Mouse (Mus musculus) adrenal gland, adult (tissue): ENCODE measurements at regions not wholly inside any gene's neighbourhood (a gene's known extent, or its start where the extent isn't known, plus 50 kb on each side); places are given as distances from the start of the nearest gene placed in this dataset.
"Not testable (repeated sequence)": the region's sequence is repeated elsewhere in the genome, so short reads cannot be mapped to it uniquely, and the experiment has no call there.

ENCODE experiments used
- DNase-seq, 2 experiments: peaks; one replicate each; pipeline ENCODE4 v3.0.0; 2022 to 2023; ENCODE audit warnings: low spot score in 1 of 2; ENCODE audit not compliant: inconsistent age in 2 of 2

DNA sequence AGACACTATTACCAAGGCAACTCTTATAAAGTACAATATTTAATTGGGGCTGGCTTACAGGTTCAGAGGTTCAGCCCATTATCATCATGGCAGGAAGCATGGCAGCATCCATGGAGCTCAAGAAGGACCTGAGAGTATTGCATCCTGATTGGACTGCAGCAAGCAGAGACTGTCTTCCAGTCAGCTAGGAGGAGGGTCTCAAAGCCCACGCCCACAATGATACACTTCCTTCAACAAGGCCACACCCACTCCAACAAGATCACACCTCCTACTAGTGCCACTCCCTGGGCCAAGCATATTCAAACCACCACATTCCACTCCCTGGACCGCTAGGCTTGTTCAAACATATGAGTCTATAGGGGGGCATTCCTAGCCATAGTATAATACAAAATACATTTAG is 78.6 kb upstream of the Slc25a13 start:
- DNase-seq: not testable (repeated sequence)

DNA sequence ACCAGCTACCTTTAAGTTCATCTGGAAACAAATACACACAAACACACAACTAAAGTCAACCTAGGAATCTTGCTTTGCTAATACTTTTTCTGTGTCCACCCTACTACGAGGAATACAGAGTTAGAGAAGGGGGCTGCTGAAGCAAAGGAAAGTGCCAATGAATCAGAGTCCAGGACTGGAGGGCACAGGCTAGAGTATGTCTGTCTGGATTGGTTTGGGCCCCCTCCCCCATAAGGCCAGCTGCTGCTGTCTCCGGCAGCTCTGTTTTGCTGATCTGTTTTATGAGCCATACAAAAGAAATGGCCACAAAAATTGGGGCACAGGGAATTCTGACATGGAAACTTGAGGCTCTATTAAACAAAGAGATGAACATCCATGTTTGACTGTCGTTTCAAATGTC is 74.8 kb upstream of the Slc25a13 start:
- DNase-seq: no peak

DNA sequence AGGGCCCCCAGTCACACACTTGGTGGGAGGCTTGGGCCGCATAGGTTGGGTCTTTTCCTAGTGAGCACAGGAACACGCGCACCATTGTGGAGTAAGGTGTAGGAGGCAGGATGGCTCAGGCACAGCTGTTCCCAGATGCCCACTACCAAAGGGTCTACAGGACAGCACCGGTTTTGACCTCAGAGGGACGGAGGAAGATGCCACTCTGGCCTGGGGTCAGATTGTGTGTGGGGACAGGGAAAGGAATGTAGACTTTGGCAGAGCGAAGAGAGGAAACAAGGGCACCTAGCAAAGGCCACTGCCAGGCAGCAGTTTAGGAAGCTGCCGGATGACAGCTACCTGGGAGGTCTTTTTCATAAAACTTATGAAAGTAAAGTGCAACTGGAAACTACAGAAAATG is 73.5 kb upstream of the Slc25a13 start:
- no peak for DNase-seq

DNA sequence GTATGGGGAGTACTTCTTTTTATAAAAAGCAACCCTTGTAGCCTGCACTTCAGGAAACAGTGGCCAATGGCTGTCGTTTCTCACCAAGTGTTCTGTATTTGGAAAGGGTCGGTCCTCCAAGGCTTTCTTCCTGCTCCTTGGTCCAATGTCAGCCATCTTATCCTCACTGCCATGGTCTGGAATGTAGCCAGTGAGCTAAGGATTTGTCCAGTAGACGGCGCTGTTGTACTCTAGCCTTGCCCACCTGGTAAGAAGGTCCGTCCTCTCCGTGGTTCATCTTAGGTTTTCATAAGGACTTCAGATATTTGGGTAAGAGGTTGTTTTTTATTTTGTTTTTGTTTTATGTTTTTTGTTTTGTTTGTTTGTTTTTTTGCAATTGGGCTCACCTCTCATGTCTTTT is 72.8 kb upstream of the Slc25a13 start:
- DNase-seq: peak; percentile 40 to 85

DNA sequence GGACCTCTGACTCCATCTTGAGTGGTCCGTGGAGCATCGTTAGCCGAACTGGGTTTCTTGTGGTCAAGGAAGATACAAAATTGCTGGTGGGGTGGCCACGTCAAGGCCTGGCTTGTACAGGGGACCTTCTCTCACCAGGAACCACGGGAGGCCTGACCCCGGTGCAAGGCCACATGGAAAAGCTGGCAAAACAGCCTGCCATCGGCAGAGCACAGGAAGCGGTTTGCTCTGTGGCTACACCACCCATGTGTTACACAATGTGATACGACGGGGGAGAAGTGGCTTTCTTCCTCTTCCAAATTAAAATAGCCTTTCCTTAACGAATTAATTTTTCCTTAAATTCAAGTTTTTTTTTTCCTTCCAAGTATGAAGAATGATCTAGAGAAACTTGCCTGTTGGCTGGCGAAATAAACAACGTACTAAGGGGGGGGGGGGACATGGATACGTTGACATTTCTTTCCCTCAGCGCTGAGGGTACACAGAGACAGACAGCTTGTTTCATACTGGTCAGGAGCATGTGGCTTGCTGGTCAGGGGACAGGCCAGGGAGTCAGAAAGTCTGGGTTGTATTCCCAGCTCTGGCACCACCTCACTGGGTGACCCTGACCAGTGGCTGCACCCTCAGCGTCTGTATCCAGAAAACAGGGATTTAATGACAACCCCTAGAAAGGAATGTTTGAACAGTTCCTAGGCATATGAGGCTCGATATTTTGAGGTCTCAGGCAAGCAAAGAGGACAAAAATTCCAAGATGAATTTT is 64.0 kb upstream of the Slc25a13 start:
- peak in 1 of 2 experiments; percentile 29 for DNase-seq

DNA sequence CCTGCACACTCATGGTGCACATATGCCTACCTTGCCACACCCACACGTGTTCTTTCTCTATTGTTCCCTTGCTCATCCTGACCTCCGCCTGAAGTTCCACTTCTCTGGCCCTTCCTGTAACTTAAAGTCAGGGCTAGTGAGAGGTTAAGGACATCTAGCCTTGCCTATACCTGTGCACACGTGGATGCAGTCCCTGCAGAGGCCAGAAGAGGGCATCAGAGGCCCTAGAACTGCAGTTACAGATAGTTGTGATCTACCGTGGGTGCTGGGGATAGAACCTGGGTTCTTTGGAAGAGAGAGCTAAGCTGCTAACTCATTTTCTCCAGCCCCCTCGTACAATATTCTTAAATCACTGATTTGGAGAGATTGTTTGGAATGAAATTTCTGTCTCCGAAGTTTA is 62.7 kb upstream of the Slc25a13 start:
- no peak for DNase-seq

DNA sequence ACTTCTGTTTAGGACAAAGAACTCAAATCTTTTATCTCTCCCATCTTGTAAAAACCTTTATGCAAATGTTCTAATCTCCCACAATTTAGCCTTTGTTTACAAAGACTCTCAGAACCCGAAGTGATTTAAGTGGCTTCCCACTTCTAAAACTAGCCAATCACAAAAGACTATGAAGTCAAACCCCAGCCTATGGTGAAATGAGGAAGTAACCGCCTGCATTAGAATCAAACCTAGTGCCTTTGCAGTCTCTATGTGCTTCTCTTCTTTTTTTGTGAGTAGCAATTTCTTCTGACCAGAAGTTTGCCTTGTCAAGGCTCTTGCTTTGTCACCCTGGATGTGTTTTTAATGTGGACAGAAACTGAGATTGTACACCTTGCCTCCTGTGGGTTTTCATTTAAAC is 53.6 kb upstream of the Slc25a13 start:
- DNase-seq: no peak
